Mouse (Mus musculus): ENCODE results near the gene Smc5. TPM values are rescaled to one million over a fixed set of nuclear protein-coding genes. Genes with fewer than 3 reads are reported as not detected.

The Smc5 gene
- polyA plus RNA-seq, 1 experiment from 2014 or later: 24.6 TPM

DNA sequence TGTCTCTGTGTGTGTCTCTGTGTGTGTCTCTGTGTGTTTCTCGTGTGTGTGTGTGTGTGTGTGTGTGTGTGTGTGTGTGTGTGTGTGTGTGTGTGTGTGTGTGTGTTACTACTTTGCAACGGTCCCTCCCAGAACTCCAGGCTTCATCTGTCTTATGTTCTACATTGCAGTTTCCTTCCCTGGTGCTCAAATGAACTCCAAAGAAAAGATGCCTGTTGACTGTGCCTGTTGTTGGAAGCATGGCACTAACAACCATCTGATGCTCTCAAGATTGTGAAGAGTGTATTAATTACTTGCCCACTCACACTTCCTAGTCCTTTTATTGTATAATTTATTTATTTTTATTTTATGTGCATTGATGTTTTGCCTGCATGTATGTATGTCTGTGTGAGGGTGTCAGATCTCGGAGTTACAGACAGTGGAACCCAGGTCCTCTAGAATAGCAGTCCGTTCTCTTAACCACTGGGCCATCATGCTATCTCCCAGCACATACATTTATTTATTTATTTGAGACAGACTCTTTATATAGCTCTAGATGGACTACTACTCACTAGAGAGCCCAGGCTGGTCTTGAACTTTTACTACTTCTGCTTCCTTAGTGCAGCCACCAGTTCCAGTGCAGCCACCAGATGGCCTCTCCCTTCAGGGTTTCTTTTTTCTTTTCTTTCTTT is 492 bp upstream of the Smc5 start:
- Histone ChIP-seq H3K27me3 (replicated peaks) (no peaks in the 10 kb centered on the region), H3K9ac (replicated peaks) (peak overlapping the region; percentile 93), H3K36me3 (no peaks in the 10 kb centered on the region), H3K4me1 (peaks cover 8% of the 10 kb centered on the region), H3K4me2 (peak overlapping the region; percentile 62), H3K27ac (replicated peaks) (peak overlapping the region; percentile 74), H3K4me3 (replicated peaks) (peak overlapping the region; percentile 91), H3K9me3 (replicated peaks) (no peaks in the 10 kb centered on the region)
- WGBS: 53% methylated on average over 4 of the region's 4 CpGs
- ATAC-seq (ENCODE audit: low FRiP score): peak; percentile 58

DNA sequence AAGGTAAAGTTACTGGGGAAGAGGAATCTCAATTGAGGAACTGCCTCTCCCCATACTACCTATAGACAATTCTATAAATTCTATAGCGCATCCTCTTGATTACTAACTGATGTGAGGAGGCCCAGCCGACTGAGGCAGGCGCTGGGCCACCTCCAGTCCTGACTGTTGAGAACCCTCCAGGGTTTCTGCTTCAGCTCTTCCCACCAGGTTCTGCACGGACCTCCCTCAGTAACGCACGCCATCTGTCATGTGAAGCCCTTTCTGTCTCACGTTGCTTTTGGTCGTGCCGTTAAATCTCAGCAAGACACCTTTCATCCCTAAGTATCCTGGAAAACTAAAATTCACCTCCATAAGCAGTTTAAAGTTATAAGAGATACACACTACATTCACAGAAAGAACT is 16.9 kb downstream of the Smc5 start:
- Histone ChIP-seq H3K27me3 (replicated peaks) (no peaks in the 10 kb centered on the region), H3K9ac (replicated peaks) (no peak overlapping the region), H3K27ac (replicated peaks) (no peak overlapping the region), H3K4me1 (no peaks in the 10 kb centered on the region), H3K4me3 (replicated peaks) (no peak overlapping the region), H3K4me2 (no peak overlapping the region), H3K9me3 (replicated peaks) (no peaks in the 10 kb centered on the region), H3K36me3 (peaks cover 40% of the 10 kb centered on the region)
- 82% methylated on average over 9 of the region's 9 CpGs for WGBS
- ATAC-seq (ENCODE audit: low FRiP score): no peak

GRCm38 (mm10) chr19:23246473-23246872 is 27.2 kb downstream of the Smc5 start:
- H3K36me3 ChIP-seq: peaks cover 21% of the 10 kb centered on the region
- no peak overlapping the region for H3K4me3 ChIP-seq (replicated peaks)
- no peak overlapping the region for H3K27ac ChIP-seq (replicated peaks)
- no peaks in the 10 kb centered on the region for H3K9me3 ChIP-seq (replicated peaks)
- H3K4me1 ChIP-seq: no peaks in the 10 kb centered on the region
- 91% methylated on average over 2 of the region's 2 CpGs for WGBS
- no peak overlapping the region for H3K9ac ChIP-seq (replicated peaks)
- no peaks in the 10 kb centered on the region for H3K27me3 ChIP-seq (replicated peaks)
- no peak overlapping the region for H3K4me2 ChIP-seq
- no peak for ATAC-seq (ENCODE audit: low FRiP score)

DNA sequence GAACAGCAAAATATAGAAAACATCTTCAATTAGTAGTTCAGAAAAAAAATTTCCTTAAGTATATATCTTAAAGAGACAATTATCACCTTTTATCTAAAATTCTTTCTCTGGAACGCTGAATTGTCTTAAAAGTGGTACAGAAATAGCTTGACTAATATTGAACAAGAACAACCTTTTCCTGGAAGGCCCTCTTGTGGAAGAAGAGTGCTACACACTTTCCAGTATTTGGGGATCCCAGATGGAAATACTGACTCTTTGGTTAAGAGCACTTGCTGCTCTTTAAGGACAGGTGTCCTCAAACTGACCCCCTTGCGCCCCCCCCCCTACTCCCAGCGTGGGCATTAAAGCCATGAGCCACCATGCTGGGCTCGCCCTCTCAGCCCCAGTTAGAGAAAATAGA is 48.6 kb downstream of the Smc5 start:
- peaks cover 23% of the 10 kb centered on the region for H3K36me3 ChIP-seq
- ATAC-seq (ENCODE audit: low FRiP score): no peak
- 64% methylated on average over 4 of the region's 4 CpGs for WGBS

DNA sequence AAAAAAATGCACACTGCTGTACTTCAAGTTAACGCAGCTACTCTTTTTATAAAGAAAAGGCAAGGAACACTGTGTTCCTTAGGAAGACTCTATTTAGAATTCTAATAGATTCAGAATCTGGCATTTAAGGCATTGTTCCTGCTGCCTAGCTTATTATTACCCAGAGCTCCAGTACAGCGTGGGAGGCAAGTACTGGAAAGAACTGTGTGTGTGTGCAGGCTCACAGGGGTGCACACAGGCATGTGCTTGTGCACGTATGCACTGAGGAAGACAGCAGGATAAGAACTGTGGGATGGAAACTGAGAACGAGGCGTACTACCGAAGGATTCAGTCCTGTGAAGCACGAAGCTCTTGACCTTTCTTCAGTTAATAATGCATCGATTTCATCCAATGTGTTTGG is 59.4 kb downstream of the Smc5 start:
- ATAC-seq (ENCODE audit: low FRiP score): no peak
- no peaks in the 10 kb centered on the region for H3K4me1 ChIP-seq
- no peak overlapping the region for H3K4me3 ChIP-seq (replicated peaks)
- H3K9me3 ChIP-seq (replicated peaks): no peaks in the 10 kb centered on the region
- no peak overlapping the region for H3K27ac ChIP-seq (replicated peaks)
- H3K36me3 ChIP-seq: peaks cover 31% of the 10 kb centered on the region
- no peaks in the 10 kb centered on the region for H3K27me3 ChIP-seq (replicated peaks)
- H3K4me2 ChIP-seq: no peak overlapping the region
- WGBS: 74% methylated on average over 8 of the region's 8 CpGs
- no peak overlapping the region for H3K9ac ChIP-seq (replicated peaks)

More for the DNA sequence above, 48.6 kb downstream of the Smc5 start:
- Histone ChIP-seq H3K9me3 (replicated peaks) (no peaks in the 10 kb centered on the region), H3K27me3 (replicated peaks) (no peaks in the 10 kb centered on the region), H3K27ac (replicated peaks) (no peak overlapping the region), H3K4me2 (no peak overlapping the region), H3K4me3 (replicated peaks) (no peak overlapping the region), H3K9ac (replicated peaks) (no peak overlapping the region), H3K4me1 (no peaks in the 10 kb centered on the region)

- Histone ChIP-seq H3K36me3 (peaks cover 35% of the 10 kb centered on the region), H3K9me3 (replicated peaks) (no peaks in the 10 kb centered on the region), H3K27ac (replicated peaks) (no peak overlapping the region), H3K4me1 (no peaks in the 10 kb centered on the region), H3K27me3 (replicated peaks) (no peaks in the 10 kb centered on the region), H3K9ac (replicated peaks) (no peak overlapping the region), H3K4me2 (no peak overlapping the region), H3K4me3 (replicated peaks) (no peak overlapping the region)
- 91% methylated on average over 6 of the region's 6 CpGs for WGBS
- ATAC-seq (ENCODE audit: low FRiP score): no peak
Observed at GRCm38 (mm10) chr19:23211325-23211724, 62.4 kb downstream of the Smc5 start.

DNA sequence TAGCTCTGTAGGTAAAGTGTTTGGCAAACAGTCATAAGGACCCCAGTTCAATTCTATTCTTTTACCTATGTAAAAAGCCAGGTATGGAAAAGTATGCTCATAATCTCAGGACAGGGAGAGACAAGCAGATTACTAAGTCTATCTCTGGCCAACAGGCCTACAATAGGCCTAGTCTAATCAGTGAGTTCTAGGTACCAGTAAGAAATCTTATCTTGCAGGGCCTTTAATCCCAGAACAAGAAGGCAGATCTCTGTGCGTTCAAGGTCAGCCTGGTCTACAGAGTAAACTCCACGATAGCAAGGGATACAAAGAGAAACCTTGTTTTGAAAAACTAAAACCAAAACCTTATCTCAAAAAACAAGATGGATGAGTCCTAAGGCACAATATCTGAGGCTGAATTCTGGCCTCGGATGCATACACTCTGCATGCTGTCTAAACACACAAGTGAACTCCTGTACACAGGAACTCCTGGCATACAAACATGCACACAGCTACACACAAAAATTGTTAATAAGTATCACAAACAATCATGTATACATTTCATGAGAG is 70.1 kb downstream of the Smc5 start:
- Histone ChIP-seq H3K4me3 (replicated peaks) (no peak overlapping the region), H3K36me3 (peaks cover 37% of the 10 kb centered on the region), H3K27ac (replicated peaks) (no peak overlapping the region), H3K27me3 (replicated peaks) (no peaks in the 10 kb centered on the region), H3K4me2 (no peak overlapping the region), H3K9ac (replicated peaks) (no peak overlapping the region), H3K9me3 (replicated peaks) (peaks cover 6% of the 10 kb centered on the region; the same call in 1 of the 2 replicates), H3K4me1 (no peaks in the 10 kb centered on the region)
- ATAC-seq (ENCODE audit: low FRiP score): no peak
- 95% methylated on average over 3 of the region's 3 CpGs for WGBS

- no peak overlapping the region for H3K4me2 ChIP-seq
- WGBS: 97% methylated on average over 5 of the region's 5 CpGs
Observed at GRCm38 (mm10) chr19:23202106-23202505, 71.6 kb downstream of the Smc5 start.

GRCm38 (mm10) chr19:23193076-23193475 is 80.6 kb downstream of the Smc5 start:
- whole genome bisulfite sequencing: 74% methylated on average over 3 of the region's 3 CpGs
- H3K4me2 ChIP-seq: no peak overlapping the region
- H3K36me3 ChIP-seq: peaks cover 6% of the 10 kb centered on the region; the same call in 1 of the 2 replicates
- no peaks in the 10 kb centered on the region for H3K4me1 ChIP-seq
- H3K9me3 ChIP-seq (replicated peaks): no peaks in the 10 kb centered on the region
- no peak overlapping the region for H3K27ac ChIP-seq (replicated peaks)
- no peak overlapping the region for H3K9ac ChIP-seq (replicated peaks)
- H3K27me3 ChIP-seq (replicated peaks): no peaks in the 10 kb centered on the region
- ATAC-seq (ENCODE audit: low FRiP score): no peak
- no peak overlapping the region for H3K4me3 ChIP-seq (replicated peaks)

More at GRCm38 (mm10) chr19:23202106-23202505, 71.6 kb downstream of the Smc5 start:
- Histone ChIP-seq H3K36me3 (peaks cover 35% of the 10 kb centered on the region), H3K4me3 (replicated peaks) (no peak overlapping the region), H3K27ac (replicated peaks) (no peak overlapping the region), H3K27me3 (replicated peaks) (no peaks in the 10 kb centered on the region), H3K9me3 (replicated peaks) (peaks cover 6% of the 10 kb centered on the region; the same call in 1 of the 2 replicates), H3K4me1 (no peaks in the 10 kb centered on the region), H3K9ac (replicated peaks) (no peak overlapping the region)
- ATAC-seq (ENCODE audit: low FRiP score): no peak

- no peaks in the 10 kb centered on the region for H3K9me3 ChIP-seq (replicated peaks)
- H3K36me3 ChIP-seq: peaks cover 3% of the 10 kb centered on the region; the same call in 1 of the 2 replicates
- no peak for ATAC-seq (ENCODE audit: low FRiP score)
- no peak overlapping the region for H3K27ac ChIP-seq (replicated peaks)
- no peaks in the 10 kb centered on the region for H3K27me3 ChIP-seq (replicated peaks)
- H3K4me2 ChIP-seq: no peak overlapping the region
- no peak overlapping the region for H3K9ac ChIP-seq (replicated peaks)
- WGBS: 89% methylated on average over 6 of the region's 6 CpGs
- H3K4me1 ChIP-seq: no peaks in the 10 kb centered on the region
- H3K4me3 ChIP-seq (replicated peaks): no peak overlapping the region
Observed at GRCm38 (mm10) chr19:23191486-23191885, 82.2 kb downstream of the Smc5 start.

DNA sequence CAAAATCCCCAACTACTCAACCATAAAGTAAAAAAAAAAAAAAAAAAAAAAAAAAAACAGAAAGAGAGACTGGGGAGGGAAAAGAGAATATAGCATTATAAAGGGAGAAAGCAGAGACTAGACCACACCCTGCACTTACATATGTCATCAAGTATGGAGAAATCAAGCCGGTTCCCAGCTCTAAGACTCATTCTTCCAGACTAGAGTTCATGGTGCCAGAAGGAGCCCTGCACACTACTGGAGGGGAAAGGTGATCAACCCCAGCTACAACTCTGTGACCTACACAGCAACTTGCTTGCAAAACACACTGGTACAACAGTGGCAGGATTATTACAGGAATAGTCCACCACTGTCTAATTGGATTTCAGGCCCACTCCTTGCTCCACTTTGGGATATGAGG is 84.0 kb downstream of the Smc5 start:
- Histone ChIP-seq H3K9ac (replicated peaks) (no peak overlapping the region), H3K4me3 (replicated peaks) (no peak overlapping the region), H3K4me1 (no peaks in the 10 kb centered on the region), H3K27ac (replicated peaks) (no peak overlapping the region), H3K9me3 (replicated peaks) (no peaks in the 10 kb centered on the region), H3K4me2 (no peak overlapping the region), H3K36me3 (no peaks in the 10 kb centered on the region), H3K27me3 (replicated peaks) (no peaks in the 10 kb centered on the region)
- no peak for ATAC-seq (ENCODE audit: low FRiP score)
- WGBS: 96% methylated on average over 1 of the region's 1 CpGs

DNA sequence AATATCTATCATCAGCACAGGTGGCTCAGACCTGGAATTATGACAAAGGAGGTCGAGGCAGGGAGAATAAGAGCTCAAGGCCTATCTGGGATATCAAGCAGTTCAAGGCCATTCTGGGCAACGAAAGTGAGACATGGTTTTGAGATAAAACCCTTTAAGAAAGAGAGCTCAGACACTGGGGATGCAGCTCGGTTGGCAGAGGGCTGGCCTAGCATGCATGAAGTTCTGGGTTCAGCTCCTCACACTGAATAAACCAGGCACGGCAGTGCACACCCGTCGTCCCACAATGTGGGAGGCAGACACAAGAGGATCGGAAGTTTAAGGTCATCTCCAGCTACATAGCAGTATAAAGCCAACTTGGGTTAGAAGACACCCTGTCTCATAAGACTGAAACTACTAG is 84.7 kb downstream of the Smc5 start:
- Histone ChIP-seq H3K4me1 (no peaks in the 10 kb centered on the region), H3K9ac (replicated peaks) (no peak overlapping the region), H3K9me3 (replicated peaks) (no peaks in the 10 kb centered on the region), H3K27ac (replicated peaks) (no peak overlapping the region), H3K4me3 (replicated peaks) (no peak overlapping the region), H3K4me2 (no peak overlapping the region), H3K36me3 (no peaks in the 10 kb centered on the region), H3K27me3 (replicated peaks) (no peaks in the 10 kb centered on the region)
- ATAC-seq (ENCODE audit: low FRiP score): no peak
- 96% methylated on average over 7 of the region's 7 CpGs for WGBS

Measured in neural tube, embryonic 15.5 days (tissue).